Mouse (Mus musculus): ENCODE data around the gene Aqp1. TPM values are rescaled to one million over a fixed set of nuclear protein-coding genes. Genes with fewer than 3 reads are reported as not detected.

Gene Aqp1
- polyA plus RNA-seq, 1 experiment from 2014 or later = 51.8 TPM

Small RNA genes lying within 50 kb of the gene (microRNA-seq; reads per million reads assigned to microRNA genes)
- gene Gm25458 (ENCODE audit: borderline number of aligned reads) = not detected

Other genes with a start within 250 kb of the Aqp1 start
- gene Crhr2, start 203.4 kb upstream of the Aqp1 start, polyA plus RNA-seq (2015; fragmentation: Nextera tagmentation; extraction: Ambion mirVana) = 0.07 and 0.12 TPM in 2 replicates
- gene Inmt, start 161.4 kb upstream of the Aqp1 start, polyA plus RNA-seq (2015; fragmentation: Nextera tagmentation; extraction: Ambion mirVana) = 2.1 and 3.0 TPM in 2 replicates
- gene Mindy4, start 133.0 kb upstream of the Aqp1 start, polyA plus RNA-seq (2015; fragmentation: Nextera tagmentation; extraction: Ambion mirVana) = 2.3 and 3.5 TPM in 2 replicates
- 0.10 TPM in 2 replicates for gene Ghrhr, start 39.9 kb downstream of the Aqp1 start, polyA plus RNA-seq (2015; fragmentation: Nextera tagmentation; extraction: Ambion mirVana)
- gene Adcyap1r1, start 115.5 kb downstream of the Aqp1 start, polyA plus RNA-seq (2015; fragmentation: Nextera tagmentation; extraction: Ambion mirVana) = 0.40 and 0.44 TPM in 2 replicates